ENCODE assay signal across 9 mouse cellular contexts in the genomic region with DNA sequence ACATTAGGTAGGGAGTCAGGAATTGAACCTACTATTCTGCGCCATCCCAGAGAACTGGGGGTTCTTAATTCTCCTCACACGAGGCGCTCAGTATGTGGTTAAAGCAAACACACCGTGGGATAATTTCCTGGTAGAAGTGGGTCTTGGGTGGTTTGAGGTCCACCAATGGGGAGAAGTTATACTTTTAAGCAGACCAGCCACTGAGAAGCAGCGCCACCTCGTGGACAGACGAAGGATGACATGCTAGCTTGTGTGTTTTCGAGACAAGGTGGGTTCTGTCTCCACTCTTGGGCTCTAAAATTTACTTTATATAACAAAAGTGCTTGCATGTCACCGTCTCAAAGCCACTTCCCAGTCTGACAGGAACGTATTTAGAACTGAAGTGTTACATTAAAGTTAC.
DNase-seq lines count a peak whose midpoint lies in the region; ATAC-seq and TF ChIP-seq lines count a peak whose summit lies in the region.
"Had no signal": no experiment of that assay in that cellular context is flagged by ENCODE, and none has a peak within 500 bp of the region (broad histone marks: within the 10 kb centered on the region; RNA-seq: fewer than 3 reads in every experiment).

No protein-coding gene starts in this region.

- H3K9ac ChIP-seq in lung, embryonic 14.5 days: no peak overlapping the region
- H3K9ac ChIP-seq: limb, embryonic 12.5 days had no signal

- no peak for ATAC-seq in cerebellum, adult (ENCODE audit: insufficient number of reproducible peaks, low FRiP score, low TSS enrichment)
- 0 out of 2 replicates have a peak, but pooled peaks have one; percentile 8 for ATAC-seq in lung, embryonic 14.5 days (ENCODE audit: insufficient read depth)

- H3K27ac ChIP-seq in lung, embryonic 14.5 days (ENCODE audit: low read depth): no peak overlapping the region
- H3K27ac ChIP-seq: limb, embryonic 12.5 days had no signal

- H3K9me3 ChIP-seq in lung, embryonic 14.5 days (ENCODE audit: low read depth, low read length): no peaks in the 10 kb centered on the region

- DNase-seq in cerebellum, postnatal 10 days: peak; percentile 52 to 58
- peak; percentile 21 for DNase-seq in layer of hippocampus, adult 11-12 months (ENCODE audit: low spot score)
- no peak for DNase-seq in layer of hippocampus, adult 8-10 months (ENCODE audit: low spot score in 2 of 2)
- peak; percentile 55 for DNase-seq in adrenal gland, postnatal 25 days
- DNase-seq in heart, postnatal 36 days: peak; percentile 38 to 59
- peak; percentile 80 for DNase-seq in lung, embryonic 14.5 days
- DNase-seq in thymus, postnatal 36 days: peak; percentile 35 to 48

- no peaks in the 10 kb centered on the region for H3K4me1 ChIP-seq in lung, embryonic 14.5 days (ENCODE audit: insufficient read depth)
- H3K4me1 ChIP-seq: limb, embryonic 12.5 days had no signal

- H3K4me3 ChIP-seq in lung, embryonic 14.5 days (ENCODE audit: low read depth, low read length): no peak overlapping the region
- H3K4me3 ChIP-seq: limb, embryonic 12.5 days had no signal

- H3K36me3 ChIP-seq in lung, embryonic 14.5 days (ENCODE audit: insufficient read depth): no peaks in the 10 kb centered on the region
- H3K36me3 ChIP-seq: limb, embryonic 12.5 days had no signal

- TF ChIP-seq CTCF in lung, embryonic 14.5 days (IDR thresholded peaks at IDR 0.05; ENCODE audit: low read depth): peak; percentile 86

- 29% methylated on average over 10 of the region's 10 CpGs for WGBS in lung, embryonic 14.5 days

- H3K27me3 ChIP-seq in lung, embryonic 14.5 days (ENCODE audit: insufficient read depth, low read length): no peaks in the 10 kb centered on the region
- H3K27me3 ChIP-seq: limb, embryonic 12.5 days had no signal

- no peak overlapping the region for H3K4me2 ChIP-seq in lung, embryonic 14.5 days
- H3K4me2 ChIP-seq: limb, embryonic 12.5 days had no signal

- intact Hi-C loops in heart, postnatal 36 days (cut with DNase I): loop anchor here (1.0 to 5.0 kb wide), 3 partner anchors 47 to 994 kb away; no protein-coding TSS in a partner anchor

Comparison
In these comparisons a context has a peak if more than half of its experiments do, and no peak if none do; other contexts are left out.
1. DNase-seq: peak in cerebellum, postnatal 10 days (2 of 2), layer of hippocampus, adult 11-12 months (single experiment), adrenal gland, postnatal 25 days (single experiment), heart, postnatal 36 days (2 of 2), lung, embryonic 14.5 days (single experiment) and thymus, postnatal 36 days (2 of 2); none in layer of hippocampus, adult 8-10 months (0 of 2).